Mouse (Mus musculus): Measurements from ENCODE around the gene Ncln.

DNA sequence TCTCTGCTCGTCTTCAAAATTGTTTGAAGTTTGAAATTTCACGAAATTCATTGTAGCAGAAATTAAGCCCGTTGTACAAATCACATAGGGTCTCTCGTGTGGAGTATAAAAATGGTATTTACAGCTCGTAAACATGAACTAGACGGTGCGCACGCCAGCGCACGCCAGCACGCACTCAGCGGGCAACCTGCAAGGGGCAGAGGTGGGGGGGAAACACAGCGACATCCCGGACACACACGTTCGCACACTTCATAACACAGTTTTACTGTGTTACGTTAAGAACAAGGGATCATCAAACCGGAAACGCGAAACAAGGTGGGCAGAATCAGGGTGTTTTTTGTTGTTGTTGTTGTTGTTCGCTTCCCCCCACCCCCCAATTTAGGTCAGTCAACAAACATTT is 36.8 kb downstream of the Ncln start:
- no peak for TF ChIP-seq CTCF (IDR thresholded peaks at IDR 0.05; ENCODE audit: low read depth, low read length)
- TF ChIP-seq POLR2A (IDR thresholded peaks at IDR 0.05; ENCODE audit: insufficient read depth, low read length) = no peak
